Mouse (Mus musculus): ENCODE data around the gene Cep63.

Cep63 gene

DNA sequence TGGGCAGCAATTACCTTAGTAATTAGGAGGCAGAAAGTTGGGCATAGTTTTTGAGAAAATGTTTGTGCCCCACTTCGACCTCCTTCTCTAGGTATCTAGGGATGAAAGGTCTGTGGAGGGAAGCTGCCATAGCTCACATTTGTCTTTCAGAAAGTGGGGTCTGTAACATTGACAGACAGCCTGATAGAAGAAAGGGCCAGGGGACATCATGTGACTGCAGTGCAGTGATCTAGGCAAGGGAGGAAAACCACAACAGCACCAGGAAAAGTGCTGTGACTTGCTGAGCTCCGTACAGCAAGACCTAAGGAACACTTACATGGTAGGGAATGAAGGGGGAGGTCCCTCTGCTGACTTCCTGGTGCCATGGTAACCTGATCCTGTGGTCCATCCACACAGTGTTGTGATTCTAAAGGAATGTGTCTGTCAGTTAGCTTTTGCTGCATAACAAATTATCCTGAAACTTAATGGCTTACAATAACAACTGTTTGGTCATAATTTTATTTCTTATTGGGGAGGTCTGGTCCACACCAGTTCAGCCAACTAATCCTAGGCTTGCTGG, 5.3 kb upstream of the Cep63 start:
- no peak for DNase-seq (ENCODE audit: low spot score in 2 of 2)

DNA sequence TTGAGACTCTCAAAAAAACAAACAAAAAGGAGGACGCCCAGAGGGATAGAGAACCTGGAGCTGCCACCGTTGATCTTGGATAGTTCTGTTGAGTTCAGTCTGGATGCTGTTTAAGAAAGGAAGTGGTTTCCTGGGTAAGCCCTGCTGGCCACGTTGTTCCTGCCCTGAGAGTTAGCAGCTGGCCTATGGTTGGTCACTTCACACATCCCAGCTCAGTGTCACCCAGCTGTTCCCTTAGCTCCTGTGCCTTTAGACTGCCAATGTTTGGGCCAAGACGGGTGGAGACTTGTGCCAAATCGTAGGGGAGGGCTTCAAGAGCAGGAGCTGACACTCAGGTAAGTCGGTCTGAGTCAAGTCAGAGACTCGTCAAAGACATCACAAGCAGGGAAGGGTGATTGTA, 2.7 kb upstream of the Cep63 start:
- DNase-seq (ENCODE audit: low spot score in 2 of 2): no peak

DNA sequence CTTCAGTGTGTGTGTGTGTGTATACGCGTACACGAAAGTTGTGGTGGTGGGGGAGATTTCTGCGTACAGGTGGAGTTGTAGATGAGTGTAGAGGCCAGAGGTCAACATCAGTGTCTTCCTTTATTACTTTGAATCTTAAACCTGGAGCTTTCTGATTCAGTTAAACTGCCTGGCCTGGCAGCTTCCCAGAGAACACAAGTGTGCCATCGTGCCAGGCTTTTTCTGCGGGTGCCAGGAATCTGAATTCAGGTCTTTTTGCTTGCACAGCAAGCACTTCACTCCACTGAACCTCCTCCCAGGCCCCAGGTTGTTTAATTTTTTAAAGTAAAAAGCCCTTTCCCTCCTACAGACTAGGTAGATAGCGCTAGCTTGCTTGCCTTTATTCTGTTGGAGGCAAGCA, 1.1 kb upstream of the Cep63 start:
- DNase-seq (ENCODE audit: low spot score in 2 of 2): no peak

DNA sequence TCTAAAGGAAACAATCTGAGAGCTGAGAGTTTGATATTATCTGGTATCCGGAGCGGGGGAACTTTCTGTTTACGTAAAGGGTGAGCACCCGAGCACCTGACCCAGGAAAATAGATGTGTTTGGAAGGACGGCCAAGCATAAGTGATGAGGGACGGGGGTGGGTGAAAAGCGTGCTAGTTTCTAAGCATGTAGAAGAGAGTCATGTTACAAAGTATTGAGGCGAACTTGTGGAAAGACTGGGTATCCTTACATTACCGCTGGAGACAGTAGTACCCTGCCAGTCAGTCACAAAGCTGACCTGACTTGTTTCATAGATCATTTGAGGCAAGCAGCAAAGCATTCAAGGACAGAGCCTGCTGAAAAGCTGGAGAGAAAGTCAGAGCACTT, 498 bp upstream of the Cep63 start:
- DNase-seq (ENCODE audit: low spot score in 2 of 2): no peak

DNA sequence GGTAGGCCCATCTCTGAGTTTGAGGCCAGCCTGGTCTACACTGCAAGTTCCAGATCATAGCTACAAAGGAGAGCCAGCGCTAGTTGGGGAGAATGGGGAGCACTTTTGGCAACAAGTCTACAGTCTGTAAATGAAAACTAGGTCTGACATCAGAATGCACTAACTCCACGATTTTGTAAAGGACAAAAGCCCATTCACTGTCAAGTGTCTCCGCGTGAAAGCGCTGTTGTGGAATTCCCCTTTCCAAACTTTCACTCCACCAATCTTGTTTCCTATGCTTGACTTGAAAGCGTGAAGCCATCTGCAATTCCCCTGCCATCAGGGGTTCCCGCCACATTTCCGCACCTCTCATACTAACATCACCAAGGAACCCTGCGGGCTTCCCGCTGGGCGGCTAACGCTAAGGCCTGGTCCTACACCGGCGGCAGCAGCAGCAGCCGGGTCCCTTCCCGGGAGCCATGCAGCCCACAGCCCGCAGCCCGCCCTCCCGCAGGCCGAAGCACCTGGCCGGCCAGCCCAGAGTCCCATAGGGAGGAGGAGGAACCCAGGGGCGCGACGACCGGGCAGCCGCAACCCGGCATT, 842 bp downstream of the Cep63 start:
- DNase-seq (ENCODE audit: low spot score in 2 of 2): no peak

DNA sequence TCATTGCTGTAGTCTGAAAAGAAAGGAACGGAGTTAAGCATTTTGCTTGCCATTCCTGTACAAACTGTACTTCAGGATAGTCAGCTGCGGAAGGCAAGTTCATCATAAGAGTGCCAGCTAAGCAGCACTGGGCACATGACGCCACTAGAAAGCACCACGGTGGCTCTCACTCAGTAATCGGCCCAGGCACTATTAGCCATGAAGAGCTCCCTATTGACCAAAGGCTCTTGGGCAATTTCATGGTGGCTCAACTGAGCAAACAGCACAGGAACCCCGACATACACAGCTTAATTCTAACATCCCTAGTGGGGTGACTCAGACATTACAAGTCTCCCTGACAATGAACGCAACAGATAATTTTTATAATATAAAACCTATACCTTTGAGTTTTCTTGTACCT, 2.8 kb downstream of the Cep63 start:
- no peak for DNase-seq (ENCODE audit: low spot score in 2 of 2)

DNA sequence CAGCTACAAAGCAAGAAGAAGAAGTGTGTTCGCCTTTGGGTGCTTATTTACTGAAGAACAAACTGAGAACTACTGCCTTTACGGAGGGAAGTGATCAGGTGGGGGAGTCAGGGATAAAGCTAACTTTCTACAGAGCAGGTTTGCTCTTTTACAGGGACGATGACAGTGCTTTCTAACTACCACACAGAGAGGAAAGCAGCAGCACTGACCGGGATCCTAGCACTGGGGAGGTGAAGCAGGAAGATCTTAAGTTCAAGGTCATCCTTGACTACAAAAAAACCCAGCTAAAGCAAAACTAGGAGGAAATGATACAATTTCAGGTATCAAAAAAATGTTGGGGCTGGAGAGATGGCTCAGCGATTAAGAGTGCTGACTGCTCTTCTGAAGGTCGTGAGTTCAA, 3.5 kb downstream of the Cep63 start:
- DNase-seq (ENCODE audit: low spot score in 2 of 2): no peak

DNA sequence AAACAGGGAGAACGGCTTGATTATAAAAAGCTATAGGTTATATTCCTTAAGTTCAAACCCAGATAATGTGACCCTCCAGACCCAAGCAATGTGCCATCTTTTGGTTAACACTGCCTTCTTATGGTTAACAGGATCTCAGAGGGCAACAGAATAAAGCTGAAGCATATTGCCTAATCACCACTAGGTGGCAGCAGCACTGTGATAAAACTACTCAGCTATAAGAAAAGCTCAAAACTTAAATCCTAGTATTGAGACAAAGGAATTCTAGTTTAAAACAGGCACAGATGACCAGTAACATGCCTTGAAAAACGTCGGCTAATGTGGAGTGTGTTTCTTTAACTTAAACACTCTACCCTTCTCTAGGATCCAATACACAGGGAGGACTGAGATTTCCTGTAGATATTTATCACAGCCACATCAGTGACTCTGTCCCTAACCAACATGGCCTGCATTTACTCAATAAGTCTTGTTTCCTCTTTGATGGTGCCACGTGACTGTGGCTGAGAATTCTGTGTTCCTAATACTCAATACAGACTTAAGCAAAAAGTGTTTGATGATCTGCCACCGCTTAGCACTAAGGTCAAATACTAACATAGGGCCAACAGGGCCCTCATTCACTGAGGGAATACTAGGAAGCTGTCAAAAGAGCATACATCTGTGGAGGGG, 4.0 kb downstream of the Cep63 start:
- peak in 1 of 2 experiments; percentile 44 for DNase-seq (ENCODE audit: low spot score in 2 of 2)

DNA sequence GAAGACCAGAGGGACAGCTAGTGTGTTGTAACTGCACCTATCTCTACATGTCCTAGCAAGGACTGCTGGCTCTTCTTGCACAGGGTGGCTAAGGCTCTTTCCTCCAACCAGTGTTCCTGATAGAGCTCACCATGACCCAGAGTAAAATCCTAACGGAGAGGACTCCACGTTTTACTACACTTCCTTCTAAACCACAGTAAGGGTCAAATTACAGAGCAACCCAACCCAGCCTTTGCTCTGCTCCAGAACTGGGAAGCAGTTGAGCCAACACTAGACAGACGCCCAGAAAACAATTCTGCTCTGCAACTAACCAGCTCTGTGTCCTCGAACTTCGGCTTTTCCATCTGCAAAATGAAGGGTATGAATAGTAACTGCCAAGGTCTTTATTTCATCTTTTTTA, 4.9 kb downstream of the Cep63 start:
- DNase-seq (ENCODE audit: low spot score in 2 of 2): no peak

DNA sequence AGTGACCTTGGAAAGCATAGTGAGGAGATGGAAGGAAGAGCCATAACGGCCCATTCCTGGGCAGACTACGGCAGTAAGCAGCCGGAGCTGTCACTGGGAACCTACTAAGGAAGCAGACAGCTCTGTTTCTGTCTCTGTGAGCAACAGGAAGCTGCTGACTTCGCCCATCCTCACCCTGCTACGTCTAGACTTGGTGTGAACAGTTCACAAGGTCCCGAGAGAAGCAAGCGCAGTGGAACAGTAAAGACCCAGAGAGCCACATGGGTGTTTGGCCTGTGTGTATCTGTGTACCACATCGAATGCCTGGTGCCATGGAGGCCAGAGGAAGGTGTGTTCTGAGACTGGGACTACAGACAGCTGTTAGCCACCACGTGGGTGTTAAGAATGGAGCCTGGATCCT, 10.1 kb downstream of the Cep63 start:
- no peak for DNase-seq (ENCODE audit: low spot score in 2 of 2)

DNA sequence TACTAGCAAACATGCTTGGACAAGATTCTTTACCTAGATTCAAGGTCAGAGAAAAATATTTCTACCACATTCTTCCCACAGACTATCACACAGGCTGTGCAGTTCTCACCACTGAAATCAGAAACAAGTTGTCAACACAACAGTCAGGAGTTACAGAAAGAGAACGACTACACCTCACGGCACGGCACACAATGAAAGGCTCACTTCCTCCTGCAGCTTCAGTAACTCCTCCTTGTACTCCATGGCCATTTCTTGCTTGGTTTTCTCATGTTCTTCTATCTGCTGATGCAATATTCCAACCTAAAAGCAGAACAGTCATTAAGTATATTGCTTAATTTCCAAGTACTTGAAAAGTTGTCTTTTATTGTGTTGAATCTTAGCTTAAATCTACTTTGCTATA, 11.3 kb downstream of the Cep63 start:
- no peak for DNase-seq (ENCODE audit: low spot score in 2 of 2)

DNA sequence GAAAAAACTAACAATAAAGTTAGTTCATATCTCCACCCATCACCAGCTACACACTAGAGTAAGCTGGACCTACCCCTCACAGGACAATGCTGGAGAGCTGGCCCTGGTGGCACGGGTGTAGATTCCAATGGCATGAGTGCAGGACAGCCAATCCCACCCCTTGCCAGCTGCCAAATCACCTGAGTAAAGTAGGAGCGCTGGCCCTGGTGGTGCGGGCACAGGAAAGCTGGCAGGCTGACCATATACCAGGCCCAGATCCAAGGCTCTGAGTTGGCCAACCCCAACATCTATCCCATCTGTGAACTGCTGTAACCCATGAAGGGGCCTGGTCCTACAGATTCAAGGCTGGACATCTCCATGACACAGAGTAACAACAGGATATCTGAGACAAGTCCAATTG, 17.1 kb downstream of the Cep63 start:
- DNase-seq (ENCODE audit: low spot score in 2 of 2): no peak

DNA sequence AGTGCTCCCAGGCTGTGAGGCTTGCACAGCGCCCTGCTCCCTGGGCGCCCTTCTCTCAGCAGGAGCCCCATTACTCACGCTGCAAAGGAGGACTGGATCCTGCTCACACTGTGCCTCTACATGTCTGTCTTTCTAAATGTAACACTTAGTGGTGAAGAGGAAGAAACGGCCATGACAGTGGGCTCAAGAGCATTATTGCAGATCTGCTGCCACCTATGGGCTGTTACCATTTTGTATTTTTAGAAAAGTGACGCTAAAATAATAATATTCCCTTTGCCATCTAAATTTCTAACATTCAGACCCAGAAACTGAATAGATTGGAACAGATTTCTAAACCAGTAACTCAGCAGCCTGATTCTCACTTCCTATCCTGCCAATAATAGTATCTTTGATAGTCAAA, 18.9 kb downstream of the Cep63 start:
- no peak for DNase-seq (ENCODE audit: low spot score in 2 of 2)

DNA sequence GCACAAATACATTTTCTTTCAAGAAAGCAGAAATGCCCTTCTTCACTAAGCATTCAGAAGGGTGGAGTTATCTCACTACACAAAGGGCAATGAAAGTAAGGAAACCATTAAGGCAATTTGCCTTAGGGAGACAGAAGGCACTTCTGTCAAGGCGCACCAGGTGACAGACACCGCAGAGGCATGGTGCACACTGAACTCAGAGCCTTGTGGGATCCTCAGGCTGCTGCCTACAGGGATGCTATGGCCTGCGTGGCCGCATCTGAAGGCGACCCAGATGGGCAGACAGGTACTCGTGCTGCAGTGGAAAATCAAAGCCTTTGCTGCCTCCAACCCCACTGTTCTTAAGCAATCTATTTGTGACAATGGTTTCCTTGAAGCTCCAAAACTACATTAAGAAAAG, 21.2 kb downstream of the Cep63 start:
- DNase-seq (ENCODE audit: low spot score in 2 of 2): no peak

DNA sequence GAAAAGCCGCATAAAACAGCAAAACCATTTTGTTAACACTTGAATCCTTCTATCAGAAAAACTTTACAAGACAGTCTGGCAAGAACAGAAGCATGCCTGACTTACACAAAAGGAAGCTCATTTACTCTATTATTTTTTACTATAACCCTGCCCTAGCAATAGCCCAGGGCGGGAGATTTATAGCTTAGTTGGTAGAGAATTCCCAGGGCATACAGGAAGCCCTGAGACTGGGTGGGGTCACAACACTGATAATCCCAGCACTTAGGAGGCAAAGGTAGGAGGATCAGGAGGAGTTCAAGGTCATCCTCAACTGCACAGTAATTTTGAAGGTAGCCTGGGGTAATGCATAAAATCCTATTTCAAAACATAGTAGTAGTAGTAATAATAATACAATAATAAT, 24.7 kb downstream of the Cep63 start:
- DNase-seq (ENCODE audit: low spot score in 2 of 2): no peak

DNA sequence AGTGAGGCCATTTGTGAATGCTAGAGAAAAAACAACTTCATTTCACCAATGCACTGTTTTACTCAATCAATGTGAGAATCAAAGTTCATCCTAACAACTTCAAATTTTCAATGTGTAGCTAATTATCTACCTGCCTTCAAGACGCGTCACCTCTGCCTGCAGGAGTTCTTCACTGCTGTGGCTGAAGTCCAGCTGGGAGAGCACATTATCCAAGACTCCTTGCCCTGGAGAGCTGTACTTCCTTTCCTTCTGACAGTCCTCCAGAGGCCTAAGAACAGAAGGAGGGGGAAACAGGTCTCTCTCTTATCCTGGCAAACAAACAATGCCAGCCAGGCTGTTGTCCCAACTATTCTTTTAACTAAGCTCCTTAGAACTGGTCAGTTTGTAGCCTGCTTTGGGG, 25.1 kb downstream of the Cep63 start:
- no peak for DNase-seq (ENCODE audit: low spot score in 2 of 2)

DNA sequence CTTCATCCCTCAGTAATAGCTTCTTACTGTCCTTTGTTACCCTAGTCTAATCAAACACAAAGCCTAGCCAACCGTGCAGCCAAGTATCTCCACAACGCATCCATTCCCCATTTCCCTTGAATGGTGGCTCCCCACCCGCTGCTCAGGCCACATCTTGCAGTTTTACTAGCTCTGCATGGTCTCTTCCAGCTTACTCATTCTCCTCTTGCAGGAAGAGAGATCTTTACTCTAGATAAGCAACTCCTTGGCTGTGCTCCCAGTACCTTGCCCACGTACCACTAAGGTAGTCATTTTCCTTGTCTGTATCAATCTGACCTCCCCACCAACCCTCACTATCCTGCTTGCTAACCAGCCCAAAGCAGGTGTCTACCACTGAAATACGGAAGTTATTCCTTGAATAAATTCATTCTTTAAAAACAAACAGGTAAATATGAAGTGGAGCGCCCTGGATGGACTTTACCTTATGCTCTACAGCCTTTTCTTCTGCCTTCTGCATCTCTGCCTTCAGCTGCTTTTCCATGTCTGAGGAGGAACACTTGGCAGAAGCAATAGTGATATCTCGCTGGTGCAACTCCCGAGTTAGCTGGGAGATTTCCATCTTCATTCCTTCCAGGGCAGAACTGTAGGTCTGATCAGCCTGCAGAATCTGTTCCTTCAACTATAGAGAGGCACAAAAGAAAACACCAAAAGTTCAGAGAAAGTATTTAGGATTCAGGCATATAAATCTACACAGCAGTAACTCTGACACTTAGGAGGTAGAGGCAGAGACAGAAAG, 30.5 kb downstream of the Cep63 start:
- DNase-seq (ENCODE audit: low spot score in 2 of 2): no peak

DNA sequence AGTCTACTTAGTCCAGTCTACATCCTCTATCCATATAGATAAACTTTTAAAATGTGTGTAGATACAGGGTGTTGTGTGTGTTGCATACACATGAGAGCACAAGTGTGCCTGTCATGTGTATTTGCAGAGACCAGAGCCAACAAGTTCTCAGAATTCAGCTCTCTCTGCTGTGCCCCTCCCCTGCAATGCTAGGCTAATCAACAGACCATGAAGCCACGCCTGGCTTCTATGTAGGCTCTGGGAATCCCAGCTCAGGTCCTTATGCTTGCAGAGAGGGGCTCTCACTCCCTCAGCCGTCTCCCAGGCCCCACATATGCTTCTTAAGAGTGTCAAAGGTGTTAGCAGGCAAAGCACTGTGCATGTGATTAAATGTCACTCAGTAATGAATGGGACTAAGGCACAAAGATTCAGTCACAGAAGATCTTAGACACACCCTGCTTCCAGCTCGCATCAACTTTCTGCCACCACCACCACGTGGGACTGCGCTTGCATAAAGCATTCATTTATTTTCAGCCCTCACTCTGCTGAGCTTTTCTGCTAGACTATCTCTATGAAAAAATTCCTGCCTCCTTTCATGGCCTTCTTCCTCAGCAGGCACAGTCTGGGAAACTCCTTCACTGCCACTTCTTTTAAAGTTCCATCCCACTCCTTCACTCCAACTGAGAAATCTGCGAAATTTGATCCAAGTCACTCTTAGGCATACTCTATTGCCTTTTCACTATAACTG, 31.5 kb downstream of the Cep63 start:
- no peak for DNase-seq (ENCODE audit: low spot score in 2 of 2)

DNA sequence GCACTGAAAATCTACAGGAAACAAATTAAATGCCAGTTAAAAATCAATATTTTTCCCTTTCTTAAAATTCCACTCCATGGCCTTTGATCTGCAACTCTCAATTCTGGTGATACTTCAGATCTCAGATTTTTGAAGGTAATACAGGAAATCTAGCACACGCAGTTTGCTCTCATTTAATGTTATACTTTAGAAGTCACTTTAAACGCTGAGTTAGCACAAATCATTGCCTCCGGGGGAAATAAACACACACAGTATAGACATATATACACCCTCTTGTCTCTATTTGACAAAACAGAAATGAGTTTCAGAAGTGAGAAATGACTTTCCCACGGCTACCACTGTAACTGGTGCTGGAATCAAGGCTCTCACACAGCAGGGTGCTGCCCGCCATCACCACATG, 39.0 kb downstream of the Cep63 start:
- no peak for DNase-seq (ENCODE audit: low spot score in 2 of 2)

DNA sequence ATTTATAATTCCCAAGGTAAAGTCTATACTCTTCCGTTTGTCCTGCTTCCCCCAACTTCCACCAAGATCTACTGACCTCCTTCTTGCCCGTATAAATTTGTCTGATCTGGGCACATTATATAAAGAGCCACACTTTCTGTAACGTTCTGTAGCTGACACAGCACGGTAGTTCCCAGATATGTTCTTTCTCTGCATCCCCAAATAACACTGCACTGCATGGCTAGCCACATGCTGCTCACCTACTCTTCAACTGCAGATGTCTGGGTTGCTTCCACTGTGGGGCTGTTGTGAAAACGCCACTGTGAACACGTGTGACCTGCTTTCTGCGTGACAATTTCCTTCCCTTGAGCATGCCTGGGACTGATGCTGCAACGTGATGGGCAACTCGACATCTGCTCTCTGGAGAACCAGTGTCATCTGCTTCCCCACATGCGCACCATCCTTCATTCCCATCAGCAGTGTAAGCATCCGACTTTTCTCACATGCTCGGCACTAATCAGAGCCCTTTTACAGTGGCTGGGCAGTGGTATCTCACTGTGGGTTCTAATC, 44.3 kb downstream of the Cep63 start:
- DNase-seq (ENCODE audit: low spot score in 2 of 2): no peak

DNA sequence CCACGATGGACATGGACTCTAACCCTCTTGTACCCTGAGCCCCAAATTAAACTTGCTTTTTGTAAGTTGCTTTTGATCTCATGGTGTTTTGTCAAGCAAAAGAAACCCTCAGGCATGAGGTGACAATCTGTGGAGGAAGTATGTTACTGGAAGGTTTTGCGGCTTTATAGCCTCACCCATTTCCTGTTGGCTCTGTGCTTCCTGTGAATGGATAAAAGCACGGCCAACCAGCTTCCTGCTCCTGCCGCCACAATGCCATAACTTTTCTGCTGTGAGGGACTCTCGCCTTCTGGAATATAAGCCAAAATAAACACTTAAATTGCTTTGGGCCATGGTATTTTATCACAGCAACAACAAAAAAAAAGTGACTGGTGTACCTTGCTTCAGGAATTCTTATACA, 48.9 kb downstream of the Cep63 start:
- DNase-seq (ENCODE audit: low spot score in 2 of 2): peak; percentile 13 to 16

DNA sequence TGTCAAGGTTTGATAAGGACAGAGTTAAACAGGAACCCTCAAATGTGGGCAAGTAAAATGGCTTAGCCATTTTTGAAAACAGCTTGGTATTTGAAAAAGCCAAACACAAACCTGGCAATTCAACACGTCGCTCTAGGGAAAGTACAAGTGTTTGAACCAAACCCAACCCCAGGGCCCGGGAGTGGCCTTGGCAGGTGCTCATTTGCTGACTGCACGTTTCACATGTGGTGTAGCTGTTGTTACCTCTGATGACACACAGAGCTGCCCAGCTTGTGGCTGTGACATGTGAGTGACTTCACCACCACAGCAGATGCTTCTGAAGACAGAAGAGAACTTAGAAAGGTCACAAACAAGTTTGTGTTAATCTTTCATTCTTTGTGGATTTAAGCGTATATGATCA, 53.4 kb downstream of the Cep63 start:
- DNase-seq (ENCODE audit: low spot score in 2 of 2): no peak

Data from heart, adult 9 months (tissue).